Mouse (Mus musculus): Measurements from ENCODE around the gene Zfp668.

DNA sequence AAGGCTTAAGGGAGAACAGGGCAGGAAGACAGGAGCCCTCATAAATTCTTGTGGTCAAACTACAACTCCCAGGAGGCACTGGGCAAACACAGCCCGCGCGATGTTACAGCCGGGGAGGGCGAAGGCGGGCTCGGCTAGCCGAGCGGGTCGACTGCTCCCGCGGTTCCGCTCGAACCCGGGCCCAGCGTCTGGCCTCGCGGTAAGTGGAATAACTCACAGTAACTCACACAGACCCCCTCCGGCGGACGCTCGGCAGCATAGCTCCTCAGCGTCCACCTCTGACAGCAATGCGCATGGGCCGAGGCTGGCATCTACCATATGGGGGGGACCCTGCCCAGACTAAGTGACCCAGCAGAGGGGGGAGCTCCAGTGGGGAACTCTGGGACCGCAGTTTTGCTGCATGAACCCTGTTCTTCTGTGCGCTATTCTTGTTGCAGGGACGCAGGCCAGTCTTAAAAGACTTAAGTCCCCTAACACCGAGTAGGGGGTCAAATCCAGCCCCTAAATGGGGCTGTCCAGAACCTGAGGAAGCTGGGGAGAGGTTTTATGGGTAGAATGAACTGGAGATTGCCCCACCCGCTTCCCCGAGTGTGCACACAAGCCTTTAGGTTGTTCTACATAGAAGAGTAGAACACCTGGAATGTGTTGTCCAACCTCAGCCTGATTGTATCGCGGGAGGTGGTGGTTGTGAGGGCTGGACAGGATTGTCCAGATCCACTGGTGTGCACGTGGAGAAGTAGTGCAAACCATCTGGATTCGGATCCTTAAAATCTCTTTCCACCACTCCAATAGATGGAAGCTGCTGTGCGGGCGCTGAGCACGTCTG is 27.6 kb upstream of the Zfp668 start, which contains the start of gene Bckdk:
- TF ChIP-seq CTCF (IDR thresholded peaks at IDR 0.05; ENCODE audit: extremely low read depth, insufficient read depth, low read length), result no peak
- peak; percentile 64 for TF ChIP-seq POLR2A (IDR thresholded peaks at IDR 0.05; ENCODE audit: extremely low read depth, insufficient read depth, low read length)

Data from cortical plate, adult 2 months (tissue).